Mouse (Mus musculus): ENCODE measurements around the gene Bcl2. TPM values are rescaled to one million over a fixed set of nuclear protein-coding genes. Genes with fewer than 3 reads are reported as not detected.

Gene Bcl2
- polyA plus RNA-seq, 1 experiment from 2014 or later: 5.6 TPM

- no peak overlapping the region for H3K9ac ChIP-seq (ENCODE audit: low read length)
- H3K4me1 ChIP-seq (replicated peaks; ENCODE audit: control insufficient read depth, insufficient read depth): peaks cover 5% of the 10 kb centered on the region; the same call in 1 of the 2 replicates
- ATAC-seq (ENCODE audit: low FRiP score, low TSS enrichment) (no peak), DNase-seq (ENCODE audit: low spot score) (no peak)
- H3K9me3 ChIP-seq (ENCODE audit: control insufficient read depth, low read length): no peaks in the 10 kb centered on the region
- H3K36me3 ChIP-seq (ENCODE audit: control insufficient read depth, insufficient read depth, low read length): no peaks in the 10 kb centered on the region
- no peak overlapping the region for H3K4me3 ChIP-seq (ENCODE audit: low read depth, low read length)
- TF ChIP-seq EP300 (optimal IDR thresholded peaks at IDR 0.05) (no peak), CTCF (IDR thresholded peaks at IDR 0.05; ENCODE audit: low read depth) (no peak)
- no peaks in the 10 kb centered on the region for H3K27me3 ChIP-seq (ENCODE audit: control insufficient read depth, insufficient read depth, low read length)
- H3K27ac ChIP-seq (replicated peaks): no peak overlapping the region
- H3K4me2 ChIP-seq (replicated peaks; ENCODE audit: low read depth): no peak overlapping the region
- WGBS: 67% methylated on average over 7 of the region's 7 CpGs
Measured at GRCm38 (mm10) chr1:106710202-106710601, 3.9 kb downstream of the Bcl2 start.

- WGBS: 70% methylated on average over 6 of the region's 6 CpGs
- ATAC-seq (ENCODE audit: low FRiP score, low TSS enrichment): no peak
- Histone ChIP-seq H3K27me3 (ENCODE audit: control insufficient read depth, insufficient read depth, low read length) (no peaks in the 10 kb centered on the region), H3K36me3 (ENCODE audit: control insufficient read depth, insufficient read depth, low read length) (no peaks in the 10 kb centered on the region), H3K9ac (ENCODE audit: low read length) (no peak overlapping the region), H3K4me3 (ENCODE audit: low read depth, low read length) (no peak overlapping the region), H3K27ac (replicated peaks) (no peak overlapping the region), H3K4me1 (replicated peaks; ENCODE audit: control insufficient read depth, insufficient read depth) (peaks cover 5% of the 10 kb centered on the region; the same call in 1 of the 2 replicates), H3K4me2 (replicated peaks; ENCODE audit: low read depth) (no peak overlapping the region), H3K9me3 (ENCODE audit: control insufficient read depth, low read length) (no peaks in the 10 kb centered on the region)
- DNase-seq (ENCODE audit: low spot score): no peak
- TF ChIP-seq EP300 (optimal IDR thresholded peaks at IDR 0.05): no peak
- TF ChIP-seq CTCF (IDR thresholded peaks at IDR 0.05; ENCODE audit: low read depth): no peak
Measured at GRCm38 (mm10) chr1:106707036-106707880, 6.8 kb downstream of the Bcl2 start.

- no peaks in the 10 kb centered on the region for H3K9me3 ChIP-seq (ENCODE audit: control insufficient read depth, low read length)
- no peaks in the 10 kb centered on the region for H3K27me3 ChIP-seq (ENCODE audit: control insufficient read depth, insufficient read depth, low read length)
- H3K4me3 ChIP-seq (ENCODE audit: low read depth, low read length): no peak overlapping the region
- no peak overlapping the region for H3K4me2 ChIP-seq (replicated peaks; ENCODE audit: low read depth)
- WGBS: 40% methylated on average over 3 of the region's 3 CpGs
- no peak overlapping the region for H3K27ac ChIP-seq (replicated peaks)
- ATAC-seq (ENCODE audit: low FRiP score, low TSS enrichment): no peak
- H3K4me1 ChIP-seq (replicated peaks; ENCODE audit: control insufficient read depth, insufficient read depth): no peaks in the 10 kb centered on the region
- H3K36me3 ChIP-seq (ENCODE audit: control insufficient read depth, insufficient read depth, low read length): no peaks in the 10 kb centered on the region
- H3K9ac ChIP-seq (ENCODE audit: low read length): no peak overlapping the region
- no peak for DNase-seq (ENCODE audit: low spot score)
- TF ChIP-seq CTCF (IDR thresholded peaks at IDR 0.05; ENCODE audit: low read depth) (no peak), EP300 (optimal IDR thresholded peaks at IDR 0.05) (no peak)
Measured at GRCm38 (mm10) chr1:106703183-106703582, 10.9 kb downstream of the Bcl2 start.

- Histone ChIP-seq H3K4me2 (replicated peaks; ENCODE audit: low read depth) (no peak overlapping the region), H3K4me3 (ENCODE audit: low read depth, low read length) (no peak overlapping the region), H3K9ac (ENCODE audit: low read length) (no peak overlapping the region), H3K4me1 (replicated peaks; ENCODE audit: control insufficient read depth, insufficient read depth) (no peaks in the 10 kb centered on the region), H3K9me3 (ENCODE audit: control insufficient read depth, low read length) (no peaks in the 10 kb centered on the region), H3K27me3 (ENCODE audit: control insufficient read depth, insufficient read depth, low read length) (no peaks in the 10 kb centered on the region), H3K27ac (replicated peaks) (no peak overlapping the region), H3K36me3 (ENCODE audit: control insufficient read depth, insufficient read depth, low read length) (no peaks in the 10 kb centered on the region)
- ATAC-seq (ENCODE audit: low FRiP score, low TSS enrichment): no peak
- TF ChIP-seq EP300 (optimal IDR thresholded peaks at IDR 0.05) (no peak), CTCF (IDR thresholded peaks at IDR 0.05; ENCODE audit: low read depth) (no peak)
- no peak for DNase-seq (ENCODE audit: low spot score)
- 46% methylated on average over 4 of the region's 4 CpGs for WGBS
Measured at GRCm38 (mm10) chr1:106702471-106703175, 11.5 kb downstream of the Bcl2 start.

- ATAC-seq (ENCODE audit: low FRiP score, low TSS enrichment) (no peak), DNase-seq (ENCODE audit: low spot score) (no peak)
- no peak overlapping the region for H3K4me3 ChIP-seq (ENCODE audit: low read depth, low read length)
- no peak overlapping the region for H3K27ac ChIP-seq (replicated peaks)
- no peaks in the 10 kb centered on the region for H3K4me1 ChIP-seq (replicated peaks; ENCODE audit: control insufficient read depth, insufficient read depth)
- H3K4me2 ChIP-seq (replicated peaks; ENCODE audit: low read depth): no peak overlapping the region
- no peaks in the 10 kb centered on the region for H3K27me3 ChIP-seq (ENCODE audit: control insufficient read depth, insufficient read depth, low read length)
- H3K36me3 ChIP-seq (ENCODE audit: control insufficient read depth, insufficient read depth, low read length): no peaks in the 10 kb centered on the region
- H3K9me3 ChIP-seq (ENCODE audit: control insufficient read depth, low read length): no peaks in the 10 kb centered on the region
- no peak for TF ChIP-seq CTCF (IDR thresholded peaks at IDR 0.05; ENCODE audit: low read depth)
- TF ChIP-seq EP300 (optimal IDR thresholded peaks at IDR 0.05): no peak
- 79% methylated on average over 9 of the region's 9 CpGs for WGBS
- H3K9ac ChIP-seq (ENCODE audit: low read length): no peak overlapping the region
Measured at GRCm38 (mm10) chr1:106700520-106701114, 13.5 kb downstream of the Bcl2 start.

Measured in stomach, postnatal 0 days (tissue).